Mouse (Mus musculus): ENCODE results near the gene Itsn1. TPM values are rescaled to one million over a fixed set of nuclear protein-coding genes. Genes with fewer than 3 reads are reported as not detected.

Itsn1 gene
- polyA plus RNA-seq, 1 experiment from 2014 or later = 40.1 TPM

DNA sequence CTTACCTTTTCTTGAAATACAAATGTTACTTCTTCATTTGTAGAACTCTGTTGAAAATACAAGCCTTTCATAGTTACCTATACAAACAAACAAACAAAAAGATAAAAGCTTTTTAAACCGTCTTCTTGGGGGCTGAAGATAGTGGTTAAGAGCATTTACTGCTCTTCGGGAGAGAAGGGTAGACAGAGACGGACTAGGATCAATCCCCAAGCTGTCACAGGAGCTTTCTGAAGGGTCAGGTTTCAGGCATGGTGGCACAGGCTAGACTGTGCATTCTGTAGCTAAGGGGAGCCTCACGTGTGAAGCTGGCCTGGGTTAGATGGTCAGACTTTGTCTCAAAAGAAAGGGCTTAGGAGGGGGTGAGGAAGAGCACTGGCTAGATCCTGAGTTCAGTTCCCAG lies 11.7 kb upstream of the Itsn1 start:
- Histone ChIP-seq H3K27me3 (ENCODE audit: control insufficient read depth, insufficient read depth, low read length) (no peaks in the 10 kb centered on the region), H3K4me1 (ENCODE audit: control insufficient read depth, insufficient read depth, low read length) (no peaks in the 10 kb centered on the region), H3K27ac (replicated peaks; ENCODE audit: low read depth, low read length) (no peak overlapping the region), H3K9ac (replicated peaks; ENCODE audit: low read length) (no peak overlapping the region), H3K9me3 (replicated peaks; ENCODE audit: control insufficient read depth, low read length) (no peaks in the 10 kb centered on the region), H3K4me3 (ENCODE audit: low read depth, low read length) (no peak overlapping the region), H3K4me2 (ENCODE audit: low read depth, low read length) (no peak overlapping the region), H3K36me3 (replicated peaks; ENCODE audit: control insufficient read depth, insufficient read depth, low read depth, low read length) (no peaks in the 10 kb centered on the region)
- 86% methylated on average over 4 of the region's 4 CpGs for WGBS
- DNase-seq (ENCODE audit: low spot score) (no peak), ATAC-seq (replicated peaks; ENCODE audit: insufficient number of reproducible peaks, low FRiP score, low TSS enrichment, low read depth) (no peak)

GRCm38 (mm10) chr16:91724247-91724646 lies 4.8 kb upstream of the Itsn1 start:
- H3K27me3 ChIP-seq (ENCODE audit: control insufficient read depth, insufficient read depth, low read length) = no peaks in the 10 kb centered on the region
- no peak overlapping the region for H3K9ac ChIP-seq (replicated peaks; ENCODE audit: low read length)
- no peak overlapping the region for H3K4me3 ChIP-seq (ENCODE audit: low read depth, low read length)
- DNase-seq (ENCODE audit: low spot score) (peak; percentile 57), ATAC-seq (replicated peaks; ENCODE audit: insufficient number of reproducible peaks, low FRiP score, low TSS enrichment, low read depth) (no peak)
- no peak overlapping the region for H3K4me2 ChIP-seq (ENCODE audit: low read depth, low read length)
- H3K36me3 ChIP-seq (replicated peaks; ENCODE audit: control insufficient read depth, insufficient read depth, low read depth, low read length) = no peaks in the 10 kb centered on the region
- no peaks in the 10 kb centered on the region for H3K9me3 ChIP-seq (replicated peaks; ENCODE audit: control insufficient read depth, low read length)
- no peak overlapping the region for H3K27ac ChIP-seq (replicated peaks; ENCODE audit: low read depth, low read length)
- no peaks in the 10 kb centered on the region for H3K4me1 ChIP-seq (ENCODE audit: control insufficient read depth, insufficient read depth, low read length)
- WGBS = 44% methylated on average over 3 of the region's 3 CpGs

GRCm38 (mm10) chr16:91727433-91727832 lies 1.6 kb upstream of the Itsn1 start:
- H3K4me1 ChIP-seq (ENCODE audit: control insufficient read depth, insufficient read depth, low read length) = no peaks in the 10 kb centered on the region
- no peak overlapping the region for H3K27ac ChIP-seq (replicated peaks; ENCODE audit: low read depth, low read length)
- DNase-seq (ENCODE audit: low spot score) (no peak), ATAC-seq (replicated peaks; ENCODE audit: insufficient number of reproducible peaks, low FRiP score, low TSS enrichment, low read depth) (no peak)
- no peak overlapping the region for H3K4me3 ChIP-seq (ENCODE audit: low read depth, low read length)
- H3K36me3 ChIP-seq (replicated peaks; ENCODE audit: control insufficient read depth, insufficient read depth, low read depth, low read length) = no peaks in the 10 kb centered on the region
- H3K4me2 ChIP-seq (ENCODE audit: low read depth, low read length) = peak overlapping the region; percentile 46; the same call in 1 of the 2 replicates
- no peaks in the 10 kb centered on the region for H3K27me3 ChIP-seq (ENCODE audit: control insufficient read depth, insufficient read depth, low read length)
- WGBS = 88% methylated on average over 15 of the region's 15 CpGs
- H3K9ac ChIP-seq (replicated peaks; ENCODE audit: low read length) = no peak overlapping the region
- H3K9me3 ChIP-seq (replicated peaks; ENCODE audit: control insufficient read depth, low read length) = no peaks in the 10 kb centered on the region

DNA sequence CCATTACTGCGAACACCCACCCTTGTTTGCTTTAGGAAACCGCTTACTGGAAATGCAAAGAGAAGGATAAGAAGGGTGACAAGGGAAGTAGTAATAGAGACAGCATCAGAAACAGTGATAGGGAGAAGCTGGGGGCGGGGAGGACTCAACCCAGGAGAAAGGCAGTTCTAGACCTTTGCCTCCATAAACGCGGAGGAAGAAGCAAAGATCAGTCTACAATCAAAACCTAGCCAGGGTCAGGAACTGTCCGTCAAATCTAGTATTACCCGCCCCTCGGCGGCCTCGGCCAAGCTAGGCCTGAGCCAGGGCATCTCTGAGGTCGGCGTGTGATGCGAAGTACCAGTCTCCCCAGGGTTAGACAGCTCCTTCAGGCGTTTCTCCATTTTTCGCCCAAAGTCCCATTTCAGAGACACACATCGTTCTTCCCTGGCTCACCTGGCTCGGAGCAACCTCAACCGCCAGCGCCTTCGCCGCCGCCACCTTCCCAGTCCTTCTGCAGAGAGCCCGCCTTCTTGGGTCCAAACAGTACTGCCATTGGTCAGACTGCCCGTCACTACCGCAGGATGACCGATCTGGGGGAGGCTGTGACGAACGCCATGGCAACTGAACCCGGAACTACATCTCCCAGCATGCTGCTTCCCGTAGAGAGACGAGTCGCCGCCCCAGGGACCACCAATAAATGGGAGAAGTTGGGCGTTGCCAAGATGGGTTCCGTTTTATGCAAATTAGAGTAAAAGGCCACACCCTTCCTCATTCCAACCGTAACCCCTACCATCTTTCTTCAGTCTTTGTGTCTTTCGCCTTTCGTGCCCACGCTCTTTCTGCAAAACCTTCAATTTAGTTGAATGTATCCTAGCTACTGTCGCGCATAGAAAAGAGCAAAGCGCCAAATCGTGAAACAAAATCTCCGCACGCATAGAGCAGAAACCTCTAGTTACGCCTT lies 687 bp upstream of the Itsn1 start, which contains the start of gene Cryzl1:
Gene Cryzl1 (minus strand): TSS at position 853 of the 943 bp plus-strand sequence.
- DNase-seq (ENCODE audit: low spot score) (peak; percentile 99), ATAC-seq (replicated peaks; ENCODE audit: insufficient number of reproducible peaks, low FRiP score, low TSS enrichment, low read depth) (peak; percentile 95)
- Histone ChIP-seq H3K4me3 (ENCODE audit: low read depth, low read length) (peak within 1 kb of the TSS; percentile 93), H3K27me3 (ENCODE audit: control insufficient read depth, insufficient read depth, low read length) (no peaks in the 10 kb centered on the region), H3K27ac (replicated peaks; ENCODE audit: low read depth, low read length) (peak within 1 kb of the TSS; percentile 93), H3K4me1 (ENCODE audit: control insufficient read depth, insufficient read depth, low read length) (no peaks in the 10 kb centered on the region), H3K9me3 (replicated peaks; ENCODE audit: control insufficient read depth, low read length) (no peaks in the 10 kb centered on the region), H3K9ac (replicated peaks; ENCODE audit: low read length) (peak within 1 kb of the TSS; percentile 95), H3K4me2 (ENCODE audit: low read depth, low read length) (peak within 1 kb of the TSS; percentile 56), H3K36me3 (replicated peaks; ENCODE audit: control insufficient read depth, insufficient read depth, low read depth, low read length) (no peaks in the 10 kb centered on the region)
- WGBS = 1% methylated on average over 46 of the region's 46 CpGs

DNA sequence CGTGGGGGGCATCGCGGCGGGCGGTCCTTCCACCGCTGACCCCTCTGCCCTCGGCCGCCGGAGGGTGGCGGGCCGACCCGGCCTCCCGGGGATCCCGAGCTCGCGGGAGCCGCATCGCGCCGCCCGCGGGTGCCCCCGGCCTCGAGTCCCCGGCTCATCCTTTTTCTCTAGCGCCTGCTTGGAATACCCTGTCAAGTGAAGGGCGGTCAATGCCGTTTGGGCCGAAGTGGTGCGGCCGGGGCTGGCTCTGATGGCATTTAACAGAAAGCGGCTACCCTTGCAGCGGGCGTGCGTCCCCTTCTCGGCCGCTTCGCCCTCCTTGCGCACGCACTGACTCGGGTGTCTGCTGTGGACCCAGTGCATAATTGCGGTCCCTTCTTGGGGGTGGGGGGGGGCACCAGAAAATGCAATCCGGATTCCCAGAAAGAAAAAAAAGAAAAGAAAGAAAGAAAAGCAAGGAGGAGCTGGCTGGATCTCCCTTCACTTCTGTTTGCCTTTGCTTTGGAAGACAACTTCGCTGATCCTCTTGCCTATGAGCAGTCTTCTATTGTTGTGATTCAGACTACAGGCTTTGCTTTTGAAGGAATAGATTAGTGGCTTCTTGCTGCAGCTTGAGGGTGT lies 850 bp downstream of the Itsn1 start:
- Histone ChIP-seq H3K9me3 (replicated peaks; ENCODE audit: control insufficient read depth, low read length) (no peaks in the 10 kb centered on the region), H3K36me3 (replicated peaks; ENCODE audit: control insufficient read depth, insufficient read depth, low read depth, low read length) (no peaks in the 10 kb centered on the region), H3K9ac (replicated peaks; ENCODE audit: low read length) (peak overlapping the region; percentile 95), H3K27ac (replicated peaks; ENCODE audit: low read depth, low read length) (peak overlapping the region; percentile 93), H3K4me2 (ENCODE audit: low read depth, low read length) (peak overlapping the region; percentile 56), H3K4me1 (ENCODE audit: control insufficient read depth, insufficient read depth, low read length) (0 out of 2 replicates have a peak, but pooled peaks cover 3% of the 10 kb centered on the region), H3K4me3 (ENCODE audit: low read depth, low read length) (peak overlapping the region; percentile 93), H3K27me3 (ENCODE audit: control insufficient read depth, insufficient read depth, low read length) (no peaks in the 10 kb centered on the region)
- WGBS = 0% methylated on average over 44 of the region's 44 CpGs
- ATAC-seq (replicated peaks; ENCODE audit: insufficient number of reproducible peaks, low FRiP score, low TSS enrichment, low read depth) (no peak), DNase-seq (ENCODE audit: low spot score) (peak; percentile 52)

GRCm38 (mm10) chr16:91730446-91730845 lies 1.4 kb downstream of the Itsn1 start:
- Histone ChIP-seq H3K27ac (replicated peaks; ENCODE audit: low read depth, low read length) (no peak overlapping the region), H3K9ac (replicated peaks; ENCODE audit: low read length) (peak overlapping the region; percentile 95), H3K4me2 (ENCODE audit: low read depth, low read length) (peak overlapping the region; percentile 56), H3K9me3 (replicated peaks; ENCODE audit: control insufficient read depth, low read length) (no peaks in the 10 kb centered on the region), H3K27me3 (ENCODE audit: control insufficient read depth, insufficient read depth, low read length) (no peaks in the 10 kb centered on the region), H3K36me3 (replicated peaks; ENCODE audit: control insufficient read depth, insufficient read depth, low read depth, low read length) (no peaks in the 10 kb centered on the region), H3K4me1 (ENCODE audit: control insufficient read depth, insufficient read depth, low read length) (0 out of 2 replicates have a peak, but pooled peaks cover 3% of the 10 kb centered on the region), H3K4me3 (ENCODE audit: low read depth, low read length) (peak overlapping the region; percentile 93)
- DNase-seq (ENCODE audit: low spot score) (peak; percentile 33), ATAC-seq (replicated peaks; ENCODE audit: insufficient number of reproducible peaks, low FRiP score, low TSS enrichment, low read depth) (no peak)
- under 1% methylated on average over 11 of the region's 11 CpGs for WGBS

GRCm38 (mm10) chr16:91732816-91733215 lies 3.7 kb downstream of the Itsn1 start:
- Histone ChIP-seq H3K9ac (replicated peaks; ENCODE audit: low read length) (no peak overlapping the region), H3K4me1 (ENCODE audit: control insufficient read depth, insufficient read depth, low read length) (0 out of 2 replicates have a peak, but pooled peaks cover 3% of the 10 kb centered on the region), H3K4me3 (ENCODE audit: low read depth, low read length) (no peak overlapping the region), H3K9me3 (replicated peaks; ENCODE audit: control insufficient read depth, low read length) (no peaks in the 10 kb centered on the region), H3K27ac (replicated peaks; ENCODE audit: low read depth, low read length) (no peak overlapping the region), H3K27me3 (ENCODE audit: control insufficient read depth, insufficient read depth, low read length) (no peaks in the 10 kb centered on the region), H3K4me2 (ENCODE audit: low read depth, low read length) (no peak overlapping the region), H3K36me3 (replicated peaks; ENCODE audit: control insufficient read depth, insufficient read depth, low read depth, low read length) (no peaks in the 10 kb centered on the region)
- DNase-seq (ENCODE audit: low spot score) (no peak), ATAC-seq (replicated peaks; ENCODE audit: insufficient number of reproducible peaks, low FRiP score, low TSS enrichment, low read depth) (no peak)
- 69% methylated on average over 2 of the region's 2 CpGs for WGBS

DNA sequence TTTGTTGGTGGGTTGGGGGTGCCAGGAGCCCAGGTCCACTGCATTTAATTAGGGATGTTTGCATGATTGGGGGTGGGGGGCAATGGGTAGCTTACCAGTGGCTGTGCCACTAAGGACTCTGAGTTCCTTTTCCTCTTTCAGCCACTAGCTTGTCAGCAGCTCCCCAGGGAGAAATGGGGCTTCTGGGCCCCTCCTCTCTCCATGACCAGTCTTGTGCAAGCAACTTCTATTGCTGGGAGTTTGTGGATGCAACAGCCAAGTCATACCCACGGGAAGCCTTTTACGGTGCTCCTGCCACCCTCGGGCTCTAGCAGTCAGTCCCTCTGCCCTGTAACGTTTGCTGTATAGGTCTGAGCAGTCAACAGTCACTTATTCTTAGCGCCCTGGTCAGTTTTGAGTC lies 5.7 kb downstream of the Itsn1 start:
- no peak overlapping the region for H3K9ac ChIP-seq (replicated peaks; ENCODE audit: low read length)
- no peak overlapping the region for H3K4me2 ChIP-seq (ENCODE audit: low read depth, low read length)
- no peak overlapping the region for H3K4me3 ChIP-seq (ENCODE audit: low read depth, low read length)
- no peak for DNase-seq (ENCODE audit: low spot score)
- no peak for ATAC-seq (replicated peaks; ENCODE audit: insufficient number of reproducible peaks, low FRiP score, low TSS enrichment, low read depth)
- no peaks in the 10 kb centered on the region for H3K27me3 ChIP-seq (ENCODE audit: control insufficient read depth, insufficient read depth, low read length)
- 0 out of 2 replicates have a peak, but pooled peaks cover 3% of the 10 kb centered on the region for H3K4me1 ChIP-seq (ENCODE audit: control insufficient read depth, insufficient read depth, low read length)
- H3K9me3 ChIP-seq (replicated peaks; ENCODE audit: control insufficient read depth, low read length) = no peaks in the 10 kb centered on the region
- 61% methylated on average over 5 of the region's 5 CpGs for WGBS
- no peaks in the 10 kb centered on the region for H3K36me3 ChIP-seq (replicated peaks; ENCODE audit: control insufficient read depth, insufficient read depth, low read depth, low read length)
- H3K27ac ChIP-seq (replicated peaks; ENCODE audit: low read depth, low read length) = no peak overlapping the region

Data from embryonic facial prominence, embryonic 11.5 days (tissue).